Mouse (Mus musculus) embryonic facial prominence, embryonic 11.5 days (tissue): ENCODE data around the gene Trp53rkb. TPM values are rescaled to one million over a fixed set of nuclear protein-coding genes. Genes with fewer than 3 reads are reported as not detected.

Experiments
- ATAC-seq: fragments of 200-750 bp; cut with Nextera tagmentation; replicated peaks from 2 replicates; pipeline ENCODE4 v1.8.0; 2017; ENCODE audit warnings: low read depth; ENCODE audit not compliant: insufficient number of reproducible peaks, low FRiP score, low TSS enrichment
- DNase-seq: peaks from one replicate; pipeline ENCODE4 v3.0.0-alpha.2; 2015; ENCODE audit warnings: low spot score
- H3K27ac ChIP-seq: fragments of 300-500 bp; sonication (generic); replicated peaks from 2 replicates; pipeline ENCODE4 v1.5.1; 2014; ENCODE audit warnings: mild to moderate bottlenecking, low read depth, low read length, control low read depth
- H3K27me3 ChIP-seq: fragments of 300-500 bp; sonication (generic); 2 replicates; pipeline ENCODE4 v1.6.1; 2014; ENCODE audit warnings: mild to moderate bottlenecking, low read length, moderate library complexity, mixed read lengths; ENCODE audit not compliant: control insufficient read depth, insufficient read depth
- H3K36me3 ChIP-seq: fragments of 300-500 bp; sonication (generic); replicated peaks from 2 replicates; pipeline ENCODE4 v1.6.1; 2014; ENCODE audit warnings: low read depth, mild to moderate bottlenecking, low read length, moderate library complexity, mixed read lengths; ENCODE audit not compliant: control insufficient read depth, insufficient read depth
- H3K4me1 ChIP-seq: fragments of 300-500 bp; sonication (generic); 2 replicates; pipeline ENCODE4 v1.6.1; 2014; ENCODE audit warnings: low read length, mixed read lengths; ENCODE audit not compliant: control insufficient read depth, insufficient read depth
- H3K4me2 ChIP-seq: fragments of 300-500 bp; sonication (generic); 2 replicates; pipeline ENCODE4 v1.6.1; 2014; ENCODE audit warnings: low read depth, mild to moderate bottlenecking, control low read depth, low read length, moderate library complexity
- H3K4me3 ChIP-seq: fragments of 300-500 bp; sonication (generic); 2 replicates; pipeline ENCODE4 v1.5.1; 2014; ENCODE audit warnings: low read depth, low read length, control low read depth
- H3K9ac ChIP-seq: fragments of 300-500 bp; sonication (generic); replicated peaks from 2 replicates; pipeline ENCODE4 v1.6.1; 2014; ENCODE audit warnings: mild to moderate bottlenecking, control low read depth, low read length
- H3K9me3 ChIP-seq: fragments of 300-500 bp; sonication (generic); replicated peaks from 2 replicates; pipeline ENCODE4 v1.6.1; 2016; ENCODE audit warnings: mild to moderate bottlenecking, low read length, inconsistent platforms, mixed read lengths; ENCODE audit not compliant: control insufficient read depth
- WGBS: fragments of 180-500 bp; shearing (Covaris S2); extraction: QIAGEN DNeasy Blood & Tissue Kit; methylation state at CpG from one replicate; pipeline ENCODE4 v1.1.7; 2014; 5-methylcytosine and 5-hydroxymethylcytosine counted together
- polyA plus RNA-seq: library from polyadenylated mRNA; unstranded; fragments of >200 nt; fragmentation: Nextera tagmentation; extraction: Ambion mirVana; gene quantifications from 2 replicates; pipeline ENCODE4 v1.2.1, GENCODE M21; 2014

Gene Trp53rkb
- polyA plus RNA-seq, 1 experiment from 2014 or later: 8.9 TPM

GRCm38 (mm10) chr2:166757969-166758368, 34.4 kb upstream of the Trp53rkb start:
- no peak overlapping the region for H3K9ac ChIP-seq
- H3K27me3 ChIP-seq: no peaks in the 10 kb centered on the region
- WGBS: 33% methylated on average over 3 of the region's 3 CpGs
- no peak overlapping the region for H3K27ac ChIP-seq
- no peak overlapping the region for H3K4me2 ChIP-seq
- H3K4me3 ChIP-seq: no peak overlapping the region
- no peaks in the 10 kb centered on the region for H3K36me3 ChIP-seq
- no peaks in the 10 kb centered on the region for H3K4me1 ChIP-seq
- no peak for DNase-seq
- H3K9me3 ChIP-seq: no peaks in the 10 kb centered on the region
- no peak for ATAC-seq

GRCm38 (mm10) chr2:166764051-166764450, 28.3 kb upstream of the Trp53rkb start:
- H3K27me3 ChIP-seq: no peaks in the 10 kb centered on the region
- H3K4me2 ChIP-seq: no peak overlapping the region
- 10% methylated on average over 5 of the region's 5 CpGs for whole genome bisulfite sequencing
- no peaks in the 10 kb centered on the region for H3K36me3 ChIP-seq
- DNase-seq (peak; percentile 73), ATAC-seq (0 out of 2 replicates have a peak, but pooled peaks have one; percentile 71)
- peaks cover 3% of the 10 kb centered on the region; the same call in 1 of the 2 replicates for H3K4me1 ChIP-seq
- peak overlapping the region; percentile 48 for H3K27ac ChIP-seq
- H3K9ac ChIP-seq: no peak overlapping the region
- H3K4me3 ChIP-seq: no peak overlapping the region
- no peaks in the 10 kb centered on the region for H3K9me3 ChIP-seq

GRCm38 (mm10) chr2:166767591-166767990, 24.7 kb upstream of the Trp53rkb start:
- Histone ChIP-seq H3K4me1 (peaks cover 3% of the 10 kb centered on the region; the same call in 1 of the 2 replicates), H3K27ac (no peak overlapping the region), H3K9ac (no peak overlapping the region), H3K9me3 (no peaks in the 10 kb centered on the region), H3K4me3 (no peak overlapping the region), H3K36me3 (no peaks in the 10 kb centered on the region), H3K4me2 (no peak overlapping the region), H3K27me3 (no peaks in the 10 kb centered on the region)
- no peak for DNase-seq
- no peak for ATAC-seq
- WGBS: 76% methylated on average over 9 of the region's 9 CpGs

GRCm38 (mm10) chr2:166771396-166771795, 20.9 kb upstream of the Trp53rkb start:
- Histone ChIP-seq H3K9ac (no peak overlapping the region), H3K4me1 (no peaks in the 10 kb centered on the region), H3K9me3 (no peaks in the 10 kb centered on the region), H3K4me3 (no peak overlapping the region), H3K4me2 (no peak overlapping the region), H3K27ac (no peak overlapping the region), H3K36me3 (no peaks in the 10 kb centered on the region), H3K27me3 (no peaks in the 10 kb centered on the region)
- ATAC-seq: no peak
- 48% methylated on average over 11 of the region's 11 CpGs for WGBS
- peak; percentile 42 for DNase-seq

- no peak overlapping the region for H3K4me3 ChIP-seq
- 82% methylated on average over 10 of the region's 10 CpGs for WGBS
- H3K36me3 ChIP-seq: no peaks in the 10 kb centered on the region
- H3K4me1 ChIP-seq: no peaks in the 10 kb centered on the region
- ATAC-seq: no peak
- H3K27ac ChIP-seq: no peak overlapping the region
- no peaks in the 10 kb centered on the region for H3K9me3 ChIP-seq
- no peak overlapping the region for H3K4me2 ChIP-seq
- no peaks in the 10 kb centered on the region for H3K27me3 ChIP-seq
- DNase-seq: no peak
- H3K9ac ChIP-seq: no peak overlapping the region
Measured at GRCm38 (mm10) chr2:166773587-166773986, 18.7 kb upstream of the Trp53rkb start.

GRCm38 (mm10) chr2:166774275-166774674, 18.1 kb upstream of the Trp53rkb start:
- Histone ChIP-seq H3K27ac (no peak overlapping the region), H3K4me2 (no peak overlapping the region), H3K27me3 (no peaks in the 10 kb centered on the region), H3K9ac (no peak overlapping the region), H3K36me3 (no peaks in the 10 kb centered on the region), H3K9me3 (no peaks in the 10 kb centered on the region), H3K4me1 (no peaks in the 10 kb centered on the region), H3K4me3 (no peak overlapping the region)
- ATAC-seq (no peak), DNase-seq (no peak)
- WGBS: 92% methylated on average over 10 of the region's 10 CpGs

- Histone ChIP-seq H3K4me3 (no peak overlapping the region), H3K9me3 (no peaks in the 10 kb centered on the region), H3K4me2 (no peak overlapping the region), H3K27ac (no peak overlapping the region), H3K4me1 (no peaks in the 10 kb centered on the region), H3K36me3 (no peaks in the 10 kb centered on the region), H3K9ac (no peak overlapping the region), H3K27me3 (no peaks in the 10 kb centered on the region)
- DNase-seq (peak; percentile 51), ATAC-seq (no peak)
- WGBS: 55% methylated on average over 11 of the region's 11 CpGs
Measured at GRCm38 (mm10) chr2:166775357-166775893, 16.9 kb upstream of the Trp53rkb start.

- H3K4me3 ChIP-seq: no peak overlapping the region
- H3K4me2 ChIP-seq: no peak overlapping the region
- no peaks in the 10 kb centered on the region for H3K9me3 ChIP-seq
- no peak overlapping the region for H3K27ac ChIP-seq
- no peak overlapping the region for H3K9ac ChIP-seq
- no peaks in the 10 kb centered on the region for H3K27me3 ChIP-seq
- no peak for ATAC-seq
- peak; percentile 58 for DNase-seq
- 35% methylated on average over 2 of the region's 2 CpGs for WGBS
- no peaks in the 10 kb centered on the region for H3K4me1 ChIP-seq
- H3K36me3 ChIP-seq: no peaks in the 10 kb centered on the region
Measured at GRCm38 (mm10) chr2:166776272-166776671, 16.1 kb upstream of the Trp53rkb start.
